Mouse (Mus musculus): ENCODE results near the gene Grhl3.
"Not testable (repeated sequence)": the region's sequence is repeated elsewhere in the genome, so short reads cannot be mapped to it uniquely, and the experiment has no call there.

Gene Grhl3

DNA sequence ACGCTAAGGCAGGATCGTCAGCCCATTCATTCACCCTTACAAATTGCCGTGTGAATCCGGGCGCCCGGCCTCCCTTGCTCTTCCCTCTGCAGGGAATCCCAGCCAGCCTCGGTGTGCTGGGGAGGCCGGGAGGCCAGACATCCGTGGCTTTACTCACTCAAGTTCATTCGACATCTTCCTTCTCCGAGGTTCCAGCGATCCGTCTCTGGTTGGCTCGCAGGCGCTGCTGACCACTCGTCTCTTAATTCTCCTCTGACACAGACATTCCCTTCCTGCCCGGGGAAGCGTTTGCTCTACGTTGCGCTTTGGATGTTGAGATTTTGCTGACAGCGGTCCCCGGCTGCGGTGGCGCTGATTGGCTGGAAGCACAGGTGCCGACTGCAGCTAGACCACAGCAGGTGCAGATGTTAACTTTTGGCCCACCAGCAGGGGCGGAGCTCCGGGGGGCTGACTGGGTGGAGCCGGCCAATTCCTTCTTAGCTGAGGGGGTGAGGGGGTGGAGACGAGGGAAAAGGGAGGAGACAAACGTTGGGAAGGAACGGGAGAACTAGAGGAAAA, at the start of gene Grhl3:
Gene Grhl3 (minus strand): TSS at position 380 of the 558 bp plus-strand sequence.
- DNase-seq (ENCODE audit: low spot score): peak; percentile 59

- DNase-seq (ENCODE audit: low spot score): no peak
Measured at GRCm38 (mm10) chr4:135622290-135622689, 48.9 kb upstream of the Grhl3 start.

GRCm38 (mm10) chr4:135620461-135620860, 47.0 kb upstream of the Grhl3 start:
- no peak for DNase-seq (ENCODE audit: low spot score)

GRCm38 (mm10) chr4:135617783-135618470, 44.5 kb upstream of the Grhl3 start:
- DNase-seq (ENCODE audit: low spot score): no peak

DNA sequence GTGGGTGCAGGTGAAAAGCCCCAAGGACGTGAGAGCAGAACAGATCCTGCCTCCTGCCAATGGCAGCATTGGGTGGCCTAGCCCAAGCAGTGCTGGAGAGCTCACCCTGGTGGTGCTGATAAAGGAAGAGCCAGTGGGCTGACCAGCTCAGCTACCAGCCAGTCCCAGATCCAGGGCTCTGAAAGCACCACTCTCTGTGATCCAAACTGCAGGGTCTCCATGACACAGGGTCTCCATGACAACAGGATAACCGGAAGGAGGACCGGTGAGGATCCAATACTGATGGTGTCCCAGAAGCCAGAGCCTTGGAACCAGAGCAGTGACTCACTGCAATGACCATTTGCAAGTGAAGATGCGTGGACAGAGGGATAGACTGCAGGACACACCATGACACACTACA, 43.6 kb upstream of the Grhl3 start:
- DNase-seq (ENCODE audit: low spot score): no peak

- not testable (repeated sequence) for DNase-seq (ENCODE audit: low spot score)
Measured at GRCm38 (mm10) chr4:135615307-135615706, 41.9 kb upstream of the Grhl3 start.

DNA sequence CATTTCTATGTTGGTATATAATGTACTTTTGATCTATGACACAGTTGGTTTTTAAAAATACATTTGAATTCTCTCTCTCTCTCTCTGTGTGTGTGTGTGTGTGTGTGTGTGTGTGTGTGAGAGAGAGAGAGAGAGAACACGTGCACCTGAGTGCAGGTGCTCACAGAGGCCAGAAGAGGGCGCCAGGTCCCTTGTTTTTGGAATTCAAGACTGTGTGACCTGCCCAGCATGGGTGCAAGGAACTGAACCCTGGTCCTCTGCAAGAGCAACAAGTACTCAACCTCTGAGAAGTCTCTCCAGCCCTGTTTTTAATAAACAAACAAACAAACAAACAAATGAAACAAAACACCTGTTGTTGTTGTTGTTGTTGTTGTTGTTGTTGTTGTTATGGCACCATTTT, 36.6 kb upstream of the Grhl3 start:
- DNase-seq (ENCODE audit: low spot score): no peak

GRCm38 (mm10) chr4:135607979-135608885, 34.8 kb upstream of the Grhl3 start:
- DNase-seq (ENCODE audit: low spot score): no peak

DNA sequence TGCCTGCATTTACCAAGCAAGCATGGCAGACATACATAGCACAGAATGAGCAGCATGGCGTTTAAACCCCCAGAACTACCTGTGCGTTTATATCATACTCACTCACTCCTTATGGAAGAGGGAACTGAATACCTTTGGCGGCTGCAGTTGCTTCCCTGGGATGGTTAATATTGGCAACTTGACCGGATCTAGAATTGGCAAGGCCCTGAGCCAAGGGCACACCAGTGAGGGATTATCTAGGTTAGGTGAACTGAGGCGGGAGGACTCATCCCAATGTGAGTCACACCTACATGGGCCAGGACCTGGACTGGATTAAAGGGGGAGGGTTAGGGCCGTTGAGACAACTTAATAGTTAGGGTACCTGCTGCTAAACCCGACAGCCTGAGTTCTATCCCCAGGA, 32.8 kb upstream of the Grhl3 start:
- no peak for DNase-seq (ENCODE audit: low spot score)

GRCm38 (mm10) chr4:135601530-135601929, 28.1 kb upstream of the Grhl3 start:
- DNase-seq (ENCODE audit: low spot score): no peak

DNA sequence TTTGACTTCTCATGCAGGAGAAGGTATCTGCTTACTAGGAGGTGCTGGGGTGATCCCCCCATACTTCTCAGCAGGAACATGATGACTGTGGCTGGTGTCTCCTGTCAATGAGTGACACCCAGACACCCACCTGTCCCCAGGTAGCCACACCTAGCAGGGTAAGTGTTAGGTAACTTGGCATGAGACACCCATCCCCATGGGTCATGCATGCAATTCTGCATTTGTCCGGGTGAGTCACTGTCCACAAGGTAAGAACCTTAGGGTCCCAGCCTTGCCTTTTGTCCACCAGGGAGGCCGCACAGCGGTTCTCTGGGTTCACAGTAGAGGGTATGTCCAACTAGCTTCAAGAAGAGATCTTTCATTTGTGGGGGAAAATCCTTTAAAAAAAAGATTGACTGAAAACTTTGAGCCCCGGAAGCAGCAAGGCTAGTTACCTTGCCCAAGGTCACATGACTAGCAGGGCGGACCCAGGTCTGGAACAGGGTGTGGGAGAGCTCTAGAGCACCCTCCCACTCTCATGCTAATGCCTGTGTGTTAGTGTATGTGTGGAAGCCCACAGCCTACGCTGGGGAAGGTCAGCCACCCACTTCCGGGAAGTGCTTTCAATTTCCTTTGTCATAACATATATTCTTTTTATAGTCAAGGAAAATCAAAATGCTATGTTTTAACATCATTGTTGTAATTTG, 26.2 kb upstream of the Grhl3 start:
- DNase-seq (ENCODE audit: low spot score): no peak

GRCm38 (mm10) chr4:135598998-135599397, 25.6 kb upstream of the Grhl3 start:
- no peak for DNase-seq (ENCODE audit: low spot score)

DNA sequence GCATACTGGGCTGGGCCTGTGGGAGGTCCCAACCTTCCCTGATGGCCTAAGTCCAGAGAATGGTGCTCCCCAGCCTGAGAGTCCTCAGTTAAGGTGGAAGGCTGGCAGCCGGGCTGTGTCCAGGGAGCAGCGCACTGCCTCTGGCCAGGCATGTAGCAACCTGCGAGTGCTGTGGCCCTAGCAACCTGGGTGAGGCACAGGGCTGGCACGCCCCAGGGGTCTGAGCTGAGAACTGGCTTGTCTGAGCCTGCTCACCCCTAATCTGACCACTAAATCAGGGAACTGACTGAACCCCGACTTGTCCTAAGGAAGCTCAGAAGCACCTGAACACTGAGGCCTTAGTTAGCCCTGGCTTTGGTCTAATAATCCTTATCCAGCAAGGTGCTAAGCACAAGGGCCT, 24.1 kb upstream of the Grhl3 start:
- DNase-seq (ENCODE audit: low spot score): peak; percentile 54

- DNase-seq (ENCODE audit: low spot score): no peak
Measured at GRCm38 (mm10) chr4:135595943-135596342, 22.5 kb upstream of the Grhl3 start.

DNA sequence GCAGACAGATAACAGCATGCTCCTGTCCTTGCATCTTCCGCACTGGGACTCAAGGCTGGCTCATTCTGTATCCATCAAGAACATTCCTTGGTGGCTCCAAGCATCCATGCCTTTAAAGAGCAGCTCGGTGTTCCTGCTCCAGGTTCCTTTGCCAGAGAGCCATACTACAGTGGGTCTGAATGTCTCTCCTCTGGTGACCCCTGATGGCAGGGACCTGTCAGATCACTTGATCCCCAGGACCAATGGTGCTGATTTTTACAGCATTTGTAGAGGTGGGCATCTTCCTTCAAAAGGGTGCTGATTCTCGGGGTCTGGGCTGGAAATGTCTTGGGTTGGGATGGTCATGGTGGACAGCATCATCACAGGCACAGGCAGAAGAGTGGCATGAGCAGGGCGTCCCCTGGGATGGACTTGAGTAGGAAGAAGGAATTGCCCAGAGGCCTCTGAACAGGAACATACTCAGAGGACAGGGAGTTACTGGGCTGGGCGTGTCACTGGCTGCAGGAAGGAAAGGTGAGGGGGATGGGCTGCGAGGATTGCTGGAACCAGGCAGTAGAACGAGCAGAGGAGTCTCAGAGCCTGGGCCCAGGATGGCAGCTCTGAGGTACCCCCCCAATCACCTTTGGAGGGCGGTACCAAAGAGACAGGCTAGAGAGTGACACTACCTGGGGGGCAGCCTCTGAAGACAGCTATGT, 18.3 kb upstream of the Grhl3 start:
- DNase-seq (ENCODE audit: low spot score): no peak

- DNase-seq (ENCODE audit: low spot score): no peak
Measured at GRCm38 (mm10) chr4:135591086-135591485, 17.7 kb upstream of the Grhl3 start.

DNA sequence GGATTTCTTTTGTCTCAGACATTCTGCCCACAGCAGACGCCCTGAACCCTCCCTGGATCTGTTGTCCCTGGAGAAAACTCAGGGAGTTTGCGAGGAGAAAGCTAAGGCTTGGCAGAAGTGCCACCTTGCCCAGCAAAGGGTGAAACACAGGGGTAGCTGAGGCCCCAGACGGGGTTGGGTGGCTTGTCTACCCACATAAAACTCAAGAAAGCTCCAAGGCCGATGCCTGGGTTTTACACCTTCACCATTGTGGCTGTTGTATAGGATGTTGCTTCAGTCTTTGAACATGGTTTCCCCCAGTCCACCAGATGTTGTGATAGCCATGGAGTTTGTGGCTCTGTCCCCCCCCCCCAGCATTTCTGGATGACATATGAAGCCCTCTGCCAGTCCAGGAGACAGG, 11.4 kb upstream of the Grhl3 start:
- no peak for DNase-seq (ENCODE audit: low spot score)

DNA sequence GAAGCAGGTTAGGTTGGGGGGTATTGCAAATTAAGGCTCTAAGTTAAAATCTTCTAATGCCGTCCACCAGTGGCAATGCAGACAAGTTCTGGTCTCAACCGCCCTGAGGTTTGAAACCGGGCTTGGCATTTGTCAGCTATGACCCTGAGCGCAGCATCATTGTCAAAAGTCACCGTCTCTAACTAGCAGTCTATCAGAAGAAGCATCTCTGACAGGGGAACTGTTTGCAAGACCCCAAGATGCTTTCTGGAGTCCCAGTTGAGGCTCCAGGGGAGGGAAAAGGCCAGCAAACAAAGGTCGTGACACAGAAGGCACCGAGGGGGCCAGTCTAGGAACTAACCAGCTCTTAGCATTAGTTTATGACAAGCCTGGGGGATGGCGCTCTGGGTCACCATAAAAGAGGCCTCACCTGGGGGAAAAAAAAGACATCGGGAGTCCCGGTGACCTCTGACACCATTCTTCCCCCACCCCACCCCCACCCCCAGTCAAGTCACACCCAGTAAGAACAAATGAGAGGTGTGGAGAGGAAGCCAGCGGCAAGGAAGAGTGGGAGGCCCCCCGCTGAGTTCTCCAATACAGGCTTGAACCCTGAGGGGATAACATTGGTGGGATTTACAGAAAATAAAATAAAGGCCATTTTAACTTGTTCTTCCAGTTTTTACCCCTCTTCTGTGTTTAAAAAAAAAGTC, 7.9 kb upstream of the Grhl3 start:
- no peak for DNase-seq (ENCODE audit: low spot score)

GRCm38 (mm10) chr4:135579695-135580094, 6.3 kb upstream of the Grhl3 start:
- DNase-seq (ENCODE audit: low spot score): no peak

- DNase-seq (ENCODE audit: low spot score): no peak
Measured at GRCm38 (mm10) chr4:135578490-135578889, 5.1 kb upstream of the Grhl3 start.
